Mouse (Mus musculus): ENCODE measurements around the gene Rcsd1. TPM values are rescaled to one million over a fixed set of nuclear protein-coding genes. Genes with fewer than 3 reads are reported as not detected.

Gene Rcsd1
- polyA plus RNA-seq, 1 experiment from 2014 or later: 14.9 TPM

DNA sequence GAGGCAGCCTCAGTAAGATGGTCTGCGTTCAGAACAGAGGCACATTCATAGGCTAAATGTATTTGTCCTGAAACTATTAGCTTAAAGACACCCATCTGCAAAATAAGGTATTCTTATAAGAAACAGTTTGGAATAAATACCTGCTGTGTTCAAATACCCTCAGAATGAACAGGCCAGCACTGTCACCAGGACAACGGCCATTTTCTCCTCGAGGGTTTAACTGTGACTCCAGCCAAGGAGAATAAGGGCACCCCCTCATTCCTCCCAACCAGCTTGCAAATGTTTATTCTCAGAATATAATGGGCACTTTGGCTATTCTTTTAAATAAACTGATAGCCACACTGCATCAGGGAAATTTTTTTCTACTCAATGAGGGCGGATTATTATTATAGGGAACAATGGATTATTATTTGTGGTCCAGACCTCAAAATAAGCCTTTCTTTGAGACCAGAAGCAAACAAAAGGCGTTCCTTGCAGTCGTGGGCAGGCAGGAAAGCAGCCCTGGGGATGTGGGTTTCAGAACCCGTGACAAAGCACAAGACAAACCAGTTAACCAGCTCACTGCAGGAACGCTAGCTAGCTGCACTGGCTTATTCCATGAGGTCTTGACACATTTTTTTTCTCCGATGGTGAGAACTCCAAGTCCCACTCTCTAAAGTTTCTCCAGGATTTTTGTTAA, 99.1 kb downstream of the Rcsd1 start:
- peak overlapping the region; percentile 8; the same call in 1 of the 2 replicates for H3K9ac ChIP-seq (ENCODE audit: low read depth, low read length)
- 37% methylated on average over 9 of the region's 9 CpGs for WGBS
- no peak overlapping the region for H3K4me3 ChIP-seq (ENCODE audit: low read depth, low read length)
- peaks cover 43% of the 10 kb centered on the region for H3K36me3 ChIP-seq (ENCODE audit: control insufficient read depth, insufficient read depth, low read length)
- no peak overlapping the region for H3K4me2 ChIP-seq (ENCODE audit: low read depth, low read length)
- H3K27ac ChIP-seq (replicated peaks; ENCODE audit: low read depth, low read length): peak overlapping the region; percentile 39; the same call in 1 of the 2 replicates
- peaks cover 3% of the 10 kb centered on the region for H3K9me3 ChIP-seq (ENCODE audit: control insufficient read depth, low read length)
- ATAC-seq (ENCODE audit: low read depth): no peak; the same call in 1 of the 2 replicates
- peak; percentile 53 for DNase-seq (ENCODE audit: low spot score)
- H3K4me1 ChIP-seq (ENCODE audit: control insufficient read depth, insufficient read depth, low read length): peaks cover 16% of the 10 kb centered on the region
- no peaks in the 10 kb centered on the region for H3K27me3 ChIP-seq (replicated peaks; ENCODE audit: control insufficient read depth, insufficient read depth, low read length)

DNA sequence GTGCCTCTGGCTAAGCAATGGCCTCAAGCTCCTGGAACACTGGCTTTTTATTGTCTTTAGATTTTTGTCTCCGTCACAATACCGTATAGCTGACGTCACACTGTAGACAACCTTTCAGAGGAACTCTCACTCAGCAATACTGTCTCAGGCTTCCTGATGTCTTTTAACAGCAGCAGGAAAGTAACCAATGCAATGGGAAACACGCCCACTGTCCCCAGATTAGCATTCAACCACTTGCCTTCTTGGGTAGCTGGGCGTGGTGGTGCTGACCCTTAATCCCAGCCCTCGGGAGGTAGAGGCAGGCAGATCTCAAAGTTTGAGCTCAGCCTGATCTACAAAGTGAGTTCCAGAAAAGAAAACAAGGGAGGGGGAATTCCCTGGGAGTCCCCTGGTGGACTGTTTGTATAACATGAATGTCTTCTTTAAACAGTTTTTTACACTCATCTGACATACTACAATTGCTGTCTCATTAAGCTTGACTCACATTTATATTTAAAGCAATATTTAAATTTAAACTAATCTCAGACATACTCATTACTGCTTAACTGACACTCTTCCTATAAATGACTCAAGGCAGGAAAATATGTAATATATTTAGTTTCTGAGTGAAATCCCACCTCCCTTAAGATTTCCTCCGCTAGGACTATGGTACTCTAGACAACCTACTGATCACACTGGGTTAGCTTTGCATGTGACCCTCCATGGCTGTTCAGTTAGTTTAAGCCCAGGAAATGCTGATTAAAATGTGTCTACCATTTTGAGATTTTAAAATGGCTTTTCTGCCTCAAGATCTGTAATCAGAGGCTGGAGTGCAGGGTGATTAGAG, 99.8 kb downstream of the Rcsd1 start:
- Histone ChIP-seq H3K27me3 (replicated peaks; ENCODE audit: control insufficient read depth, insufficient read depth, low read length) (no peaks in the 10 kb centered on the region), H3K9me3 (ENCODE audit: control insufficient read depth, low read length) (no peaks in the 10 kb centered on the region), H3K4me2 (ENCODE audit: low read depth, low read length) (no peak overlapping the region), H3K9ac (ENCODE audit: low read depth, low read length) (no peak overlapping the region), H3K4me1 (ENCODE audit: control insufficient read depth, insufficient read depth, low read length) (peaks cover 16% of the 10 kb centered on the region), H3K27ac (replicated peaks; ENCODE audit: low read depth, low read length) (no peak overlapping the region; the same call in none of the 2 replicates), H3K36me3 (ENCODE audit: control insufficient read depth, insufficient read depth, low read length) (peaks cover 43% of the 10 kb centered on the region), H3K4me3 (ENCODE audit: low read depth, low read length) (no peak overlapping the region)
- no peak for ATAC-seq (ENCODE audit: low read depth)
- 47% methylated on average over 7 of the region's 7 CpGs for WGBS
- no peak for DNase-seq (ENCODE audit: low spot score)

DNA sequence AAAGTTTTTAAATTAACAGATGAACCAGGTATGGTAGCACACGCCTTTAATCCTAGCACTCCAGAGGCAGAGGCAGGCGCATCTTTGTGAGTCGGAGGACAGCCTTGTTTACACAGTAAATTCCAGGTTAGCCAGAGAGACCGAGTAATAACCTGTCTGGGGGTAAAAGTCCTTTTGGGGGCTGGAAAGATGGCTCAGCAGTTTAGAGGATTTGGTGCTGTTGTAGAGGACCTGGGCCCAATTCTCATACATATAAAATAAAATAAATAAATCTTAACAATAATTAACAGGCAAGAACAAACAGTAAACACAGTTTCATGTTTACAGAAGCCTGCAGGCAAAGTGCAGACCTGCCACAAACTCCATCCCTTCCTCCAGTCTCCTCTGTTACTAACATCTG, 100.7 kb downstream of the Rcsd1 start:
- Histone ChIP-seq H3K27ac (replicated peaks; ENCODE audit: low read depth, low read length) (no peak overlapping the region), H3K4me2 (ENCODE audit: low read depth, low read length) (no peak overlapping the region), H3K4me1 (ENCODE audit: control insufficient read depth, insufficient read depth, low read length) (peaks cover 16% of the 10 kb centered on the region), H3K9ac (ENCODE audit: low read depth, low read length) (no peak overlapping the region), H3K4me3 (ENCODE audit: low read depth, low read length) (no peak overlapping the region), H3K27me3 (replicated peaks; ENCODE audit: control insufficient read depth, insufficient read depth, low read length) (no peaks in the 10 kb centered on the region), H3K9me3 (ENCODE audit: control insufficient read depth, low read length) (no peaks in the 10 kb centered on the region), H3K36me3 (ENCODE audit: control insufficient read depth, insufficient read depth, low read length) (peaks cover 43% of the 10 kb centered on the region)
- 79% methylated on average over 4 of the region's 4 CpGs for WGBS
- no peak for DNase-seq (ENCODE audit: low spot score)
- ATAC-seq (ENCODE audit: low read depth): no peak

DNA sequence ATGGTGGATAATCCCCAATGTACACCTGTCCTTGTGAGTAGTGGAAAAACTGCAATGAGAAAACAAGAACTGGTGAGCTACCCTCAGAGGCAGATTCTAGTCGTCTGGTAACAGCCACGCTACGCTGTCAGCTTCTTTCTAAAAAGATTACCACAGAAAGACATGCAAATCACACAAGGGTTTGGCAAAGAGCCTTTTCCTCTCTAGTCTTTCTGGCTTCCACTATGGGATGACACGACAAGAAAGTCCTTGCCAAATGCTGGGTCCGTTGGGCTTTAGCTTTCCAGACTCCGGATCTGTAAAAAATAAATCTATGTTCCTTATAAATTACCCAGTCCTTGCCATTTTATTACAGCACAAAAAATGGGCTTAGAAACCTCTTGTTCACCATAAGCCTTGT, 103.8 kb downstream of the Rcsd1 start:
- Histone ChIP-seq H3K4me3 (ENCODE audit: low read depth, low read length) (no peak overlapping the region), H3K4me2 (ENCODE audit: low read depth, low read length) (no peak overlapping the region), H3K27me3 (replicated peaks; ENCODE audit: control insufficient read depth, insufficient read depth, low read length) (no peaks in the 10 kb centered on the region), H3K9me3 (ENCODE audit: control insufficient read depth, low read length) (no peaks in the 10 kb centered on the region), H3K36me3 (ENCODE audit: control insufficient read depth, insufficient read depth, low read length) (peaks cover 70% of the 10 kb centered on the region), H3K4me1 (ENCODE audit: control insufficient read depth, insufficient read depth, low read length) (peaks cover 10% of the 10 kb centered on the region; the same call in 1 of the 2 replicates), H3K27ac (replicated peaks; ENCODE audit: low read depth, low read length) (no peak overlapping the region), H3K9ac (ENCODE audit: low read depth, low read length) (no peak overlapping the region)
- DNase-seq (ENCODE audit: low spot score) (no peak), ATAC-seq (ENCODE audit: low read depth) (no peak)
- 93% methylated on average over 6 of the region's 6 CpGs for WGBS

DNA sequence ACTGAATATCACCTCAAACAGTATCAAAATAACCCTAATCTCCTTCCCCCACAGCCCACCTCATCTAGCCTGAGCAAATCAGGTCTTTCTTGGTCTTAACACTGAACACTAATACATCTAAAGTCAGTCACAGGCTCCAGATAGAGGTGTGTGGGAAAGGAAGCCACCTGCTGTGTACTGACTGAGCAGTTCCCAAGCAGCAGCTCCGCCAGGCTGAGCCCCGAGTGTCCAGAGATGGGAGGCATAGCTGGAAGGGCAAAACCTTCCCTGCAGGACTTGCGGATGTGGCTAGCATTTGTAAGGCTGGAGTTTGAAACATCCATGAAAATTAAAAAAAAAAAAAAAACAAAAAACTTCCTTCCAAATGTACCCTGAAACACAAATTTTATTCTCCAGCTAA, 104.4 kb downstream of the Rcsd1 start:
- WGBS: 84% methylated on average over 3 of the region's 3 CpGs
- no peaks in the 10 kb centered on the region for H3K27me3 ChIP-seq (replicated peaks; ENCODE audit: control insufficient read depth, insufficient read depth, low read length)
- no peak overlapping the region for H3K4me3 ChIP-seq (ENCODE audit: low read depth, low read length)
- H3K27ac ChIP-seq (replicated peaks; ENCODE audit: low read depth, low read length): no peak overlapping the region
- no peak overlapping the region for H3K4me2 ChIP-seq (ENCODE audit: low read depth, low read length)
- H3K36me3 ChIP-seq (ENCODE audit: control insufficient read depth, insufficient read depth, low read length): peaks cover 70% of the 10 kb centered on the region
- H3K4me1 ChIP-seq (ENCODE audit: control insufficient read depth, insufficient read depth, low read length): peaks cover 6% of the 10 kb centered on the region; the same call in 1 of the 2 replicates
- DNase-seq (ENCODE audit: low spot score): no peak
- no peak overlapping the region for H3K9ac ChIP-seq (ENCODE audit: low read depth, low read length)
- no peak for ATAC-seq (ENCODE audit: low read depth)
- H3K9me3 ChIP-seq (ENCODE audit: control insufficient read depth, low read length): no peaks in the 10 kb centered on the region

DNA sequence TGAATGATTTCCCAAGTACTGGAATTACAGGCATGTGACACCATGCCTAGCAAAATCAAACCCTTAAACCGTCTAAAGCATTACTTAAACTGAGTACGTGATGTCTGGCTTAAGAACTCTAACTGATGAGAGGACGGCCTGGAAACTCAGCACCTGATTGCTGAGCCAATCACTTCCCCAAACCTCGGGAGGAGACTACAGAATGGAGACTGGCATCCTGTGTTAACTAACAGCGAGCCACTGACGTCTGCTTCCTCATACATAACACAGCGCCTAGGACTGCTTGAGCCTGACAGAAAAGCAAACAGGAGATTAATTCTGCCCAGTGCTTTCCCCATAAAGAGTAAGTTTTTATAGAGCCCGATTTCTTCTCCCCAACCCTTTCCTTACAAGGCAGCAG, 105.4 kb downstream of the Rcsd1 start:
- Histone ChIP-seq H3K27ac (replicated peaks; ENCODE audit: low read depth, low read length) (no peak overlapping the region), H3K4me3 (ENCODE audit: low read depth, low read length) (no peak overlapping the region), H3K36me3 (ENCODE audit: control insufficient read depth, insufficient read depth, low read length) (peaks cover 75% of the 10 kb centered on the region), H3K4me1 (ENCODE audit: control insufficient read depth, insufficient read depth, low read length) (no peaks in the 10 kb centered on the region), H3K9ac (ENCODE audit: low read depth, low read length) (no peak overlapping the region), H3K4me2 (ENCODE audit: low read depth, low read length) (no peak overlapping the region), H3K27me3 (replicated peaks; ENCODE audit: control insufficient read depth, insufficient read depth, low read length) (no peaks in the 10 kb centered on the region), H3K9me3 (ENCODE audit: control insufficient read depth, low read length) (no peaks in the 10 kb centered on the region)
- 86% methylated on average over 8 of the region's 8 CpGs for WGBS
- ATAC-seq (ENCODE audit: low read depth): no peak
- no peak for DNase-seq (ENCODE audit: low spot score)

DNA sequence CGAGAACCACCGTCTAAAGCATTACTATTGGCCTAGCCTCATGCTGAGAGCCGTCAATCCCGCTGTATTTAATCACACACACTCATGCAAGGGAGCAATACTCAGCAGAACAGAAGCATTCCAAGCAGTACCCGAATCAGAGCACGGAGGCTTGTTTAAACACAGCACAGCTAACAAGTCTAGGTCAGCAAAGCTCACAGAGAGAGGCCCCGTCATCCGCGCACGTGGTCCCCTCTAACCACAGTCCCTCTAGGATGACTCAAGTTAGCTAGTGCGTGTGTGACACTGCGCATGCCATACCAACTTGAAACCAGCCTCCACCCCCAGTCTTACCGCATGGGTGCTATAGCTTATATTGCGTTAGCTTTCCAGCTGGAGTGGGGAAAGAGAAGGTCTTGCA, 106.3 kb downstream of the Rcsd1 start:
- Histone ChIP-seq H3K4me1 (ENCODE audit: control insufficient read depth, insufficient read depth, low read length) (no peaks in the 10 kb centered on the region), H3K4me3 (ENCODE audit: low read depth, low read length) (no peak overlapping the region), H3K27me3 (replicated peaks; ENCODE audit: control insufficient read depth, insufficient read depth, low read length) (no peaks in the 10 kb centered on the region), H3K27ac (replicated peaks; ENCODE audit: low read depth, low read length) (no peak overlapping the region), H3K4me2 (ENCODE audit: low read depth, low read length) (no peak overlapping the region), H3K9me3 (ENCODE audit: control insufficient read depth, low read length) (no peaks in the 10 kb centered on the region), H3K36me3 (ENCODE audit: control insufficient read depth, insufficient read depth, low read length) (peaks cover 81% of the 10 kb centered on the region), H3K9ac (ENCODE audit: low read depth, low read length) (no peak overlapping the region)
- DNase-seq (ENCODE audit: low spot score) (no peak), ATAC-seq (ENCODE audit: low read depth) (peak; percentile 4; the same call in 1 of the 2 replicates)
- 93% methylated on average over 14 of the region's 14 CpGs for WGBS

DNA sequence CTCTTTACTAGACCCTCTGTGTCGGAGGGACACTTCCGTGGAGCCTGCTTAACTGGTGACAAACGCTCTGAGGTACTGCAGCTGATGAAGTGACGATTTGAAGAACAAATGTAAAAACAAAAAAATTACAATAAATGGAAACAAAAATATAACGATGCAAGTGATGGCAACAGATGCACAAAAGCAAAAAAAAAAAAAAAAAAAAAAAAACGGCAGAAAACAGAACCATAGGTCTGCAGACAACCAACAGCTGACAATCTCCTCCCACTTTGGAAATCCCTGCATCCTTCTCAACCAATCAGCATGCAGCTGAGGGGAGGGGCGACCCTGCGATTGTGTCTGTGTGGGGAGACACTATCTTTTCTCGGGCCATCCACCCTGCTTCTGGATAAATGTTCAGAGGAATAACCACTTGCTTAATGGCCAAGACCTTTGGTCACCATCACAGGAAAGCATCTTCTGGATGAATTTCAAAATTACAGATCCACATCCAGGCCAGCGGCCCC, 107.7 kb downstream of the Rcsd1 start:
- ATAC-seq (ENCODE audit: low read depth) (no peak), DNase-seq (ENCODE audit: low spot score) (no peak)
- Histone ChIP-seq H3K4me3 (ENCODE audit: low read depth, low read length) (no peak overlapping the region), H3K9ac (ENCODE audit: low read depth, low read length) (no peak overlapping the region), H3K9me3 (ENCODE audit: control insufficient read depth, low read length) (no peaks in the 10 kb centered on the region), H3K4me1 (ENCODE audit: control insufficient read depth, insufficient read depth, low read length) (no peaks in the 10 kb centered on the region), H3K4me2 (ENCODE audit: low read depth, low read length) (no peak overlapping the region), H3K27ac (replicated peaks; ENCODE audit: low read depth, low read length) (no peak overlapping the region), H3K27me3 (replicated peaks; ENCODE audit: control insufficient read depth, insufficient read depth, low read length) (no peaks in the 10 kb centered on the region), H3K36me3 (ENCODE audit: control insufficient read depth, insufficient read depth, low read length) (peaks cover 76% of the 10 kb centered on the region)
- 84% methylated on average over 10 of the region's 10 CpGs for WGBS
